ENCODE assay signal across 12 mouse cellular contexts in genomic region chr4:119483051-119483450, GRCm38 (mm10). TPM values are rescaled to one million over a fixed set of nuclear protein-coding genes. Genes with fewer than 3 reads are reported as not detected.
DNase-seq lines count a peak whose midpoint lies in the region; ATAC-seq and TF ChIP-seq lines count a peak whose summit lies in the region.
"Had no signal": no experiment of that assay in that cellular context is flagged by ENCODE, and none has a peak within 500 bp of the region (broad histone marks: within the 10 kb centered on the region; RNA-seq: fewer than 3 reads in every experiment).

No protein-coding gene starts in this region.

- no peaks in the 10 kb centered on the region for H3K36me3 ChIP-seq in midbrain, postnatal 0 days (ENCODE audit: insufficient read depth, low read length)
- H3K36me3 ChIP-seq in midbrain, embryonic 16.5 days (ENCODE audit: control insufficient read depth, insufficient read depth, low read length), result no peaks in the 10 kb centered on the region
- no peaks in the 10 kb centered on the region for H3K36me3 ChIP-seq in heart, embryonic 11.5 days (ENCODE audit: control insufficient read depth, insufficient read depth, low read length)
- no peaks in the 10 kb centered on the region for H3K36me3 ChIP-seq in forebrain, embryonic 11.5 days (ENCODE audit: control insufficient read depth, insufficient read depth, low read length)

- TF ChIP-seq CTCF in midbrain, postnatal 0 days (IDR thresholded peaks at IDR 0.05), result peak; percentile 26; the same call in 1 of the 2 replicates

- no peak overlapping the region for H3K4me3 ChIP-seq in midbrain, postnatal 0 days (ENCODE audit: low read depth, low read length)
- no peak overlapping the region for H3K4me3 ChIP-seq in midbrain, embryonic 16.5 days (ENCODE audit: low read depth, low read length)
- no peak overlapping the region for H3K4me3 ChIP-seq in heart, embryonic 11.5 days (ENCODE audit: low read depth, low read length)
- no peak overlapping the region for H3K4me3 ChIP-seq in forebrain, embryonic 11.5 days (ENCODE audit: low read depth, low read length)
- H3K4me3 ChIP-seq: myocyte had no signal

- no peaks in the 10 kb centered on the region for H3K27me3 ChIP-seq in midbrain, postnatal 0 days (ENCODE audit: insufficient read depth, low read length)
- no peaks in the 10 kb centered on the region for H3K27me3 ChIP-seq in midbrain, embryonic 16.5 days (ENCODE audit: control insufficient read depth, insufficient read depth, low read depth, low read length)
- H3K27me3 ChIP-seq in heart, embryonic 11.5 days (ENCODE audit: control insufficient read depth, insufficient read depth, low read length), result no peaks in the 10 kb centered on the region; the same call in 1 of the 2 replicates
- no peaks in the 10 kb centered on the region for H3K27me3 ChIP-seq in forebrain, embryonic 11.5 days (ENCODE audit: control insufficient read depth, insufficient read depth, low read length)

- H3K9me3 ChIP-seq in midbrain, postnatal 0 days (ENCODE audit: low read length), result no peaks in the 10 kb centered on the region
- H3K9me3 ChIP-seq in midbrain, embryonic 16.5 days (replicated peaks; ENCODE audit: control insufficient read depth, low read length, poor library complexity, severe bottlenecking), result no peaks in the 10 kb centered on the region
- H3K9me3 ChIP-seq in heart, embryonic 11.5 days (replicated peaks; ENCODE audit: control insufficient read depth, low read length), result no peaks in the 10 kb centered on the region
- no peaks in the 10 kb centered on the region for H3K9me3 ChIP-seq in forebrain, embryonic 11.5 days (ENCODE audit: control insufficient read depth, low read length)

- no peaks in the 10 kb centered on the region for H3K4me1 ChIP-seq in midbrain, postnatal 0 days (ENCODE audit: insufficient read depth, low read length)
- H3K4me1 ChIP-seq in midbrain, embryonic 16.5 days (ENCODE audit: control insufficient read depth, insufficient read depth, low read length), result no peaks in the 10 kb centered on the region
- no peaks in the 10 kb centered on the region for H3K4me1 ChIP-seq in heart, embryonic 11.5 days (ENCODE audit: control insufficient read depth, insufficient read depth, low read length)
- H3K4me1 ChIP-seq in forebrain, embryonic 11.5 days (replicated peaks; ENCODE audit: control insufficient read depth, insufficient read depth, low read length), result no peaks in the 10 kb centered on the region

- peak; percentile 32 for DNase-seq in embryo, embryonic 10 days (ENCODE audit: low spot score)
- no peak for DNase-seq in embryo, embryonic 10.5 days (ENCODE audit: low spot score)
- no peak for DNase-seq in midbrain, postnatal 0 days (ENCODE audit: low spot score)
- peak; percentile 36 for DNase-seq in thymus, postnatal 14 days
- no peak for DNase-seq in forebrain, embryonic 11.5 days (ENCODE audit: low spot score)
- DNase-seq in Muller cell, postnatal 12 days (ENCODE audit: inconsistent ontology term), result no peak
- DNase-seq: lung, postnatal 4 days; right cerebral cortex, adult 18-20 months had no signal

- no peak overlapping the region for H3K4me2 ChIP-seq in midbrain, postnatal 0 days (ENCODE audit: low read depth, low read length, poor library complexity, severe bottlenecking)
- no peak overlapping the region for H3K4me2 ChIP-seq in midbrain, embryonic 16.5 days (ENCODE audit: low read length)
- H3K4me2 ChIP-seq in heart, embryonic 11.5 days, result peak overlapping the region; percentile 3; the same call in 1 of the 2 replicates
- no peak overlapping the region for H3K4me2 ChIP-seq in forebrain, embryonic 11.5 days (ENCODE audit: low read depth, low read length, severe bottlenecking)

- WGBS in midbrain, postnatal 0 days, result 49% methylated on average over 9 of the region's 9 CpGs
- WGBS in midbrain, embryonic 16.5 days, result 47% methylated on average over 9 of the region's 9 CpGs
- WGBS in heart, embryonic 11.5 days (ENCODE audit: insufficient replicate concordance), result 50% methylated on average over 9 of the region's 9 CpGs
- 59% methylated on average over 9 of the region's 9 CpGs for WGBS in forebrain, embryonic 11.5 days

- H3K27ac ChIP-seq in midbrain, postnatal 0 days (ENCODE audit: low read depth, low read length), result no peak overlapping the region
- no peak overlapping the region for H3K27ac ChIP-seq in midbrain, embryonic 16.5 days (ENCODE audit: low read length)
- no peak overlapping the region for H3K27ac ChIP-seq in heart, embryonic 11.5 days (ENCODE audit: low read depth, low read length)
- H3K27ac ChIP-seq in forebrain, embryonic 11.5 days (ENCODE audit: low read depth, low read length), result no peak overlapping the region

- ATAC-seq in midbrain, postnatal 0 days (ENCODE audit: low FRiP score), result no peak
- ATAC-seq in midbrain, embryonic 16.5 days, result no peak
- ATAC-seq in heart, embryonic 11.5 days (replicated peaks; ENCODE audit: insufficient number of reproducible peaks, low FRiP score, low TSS enrichment), result no peak
- ATAC-seq in forebrain, embryonic 11.5 days (replicated peaks; ENCODE audit: low FRiP score), result no peak

- H3K9ac ChIP-seq in midbrain, postnatal 0 days (replicated peaks; ENCODE audit: low read length, poor library complexity, severe bottlenecking), result no peak overlapping the region
- H3K9ac ChIP-seq in midbrain, embryonic 16.5 days (ENCODE audit: low read depth, low read length), result no peak overlapping the region
- H3K9ac ChIP-seq in heart, embryonic 11.5 days (ENCODE audit: low read depth, low read length), result no peak overlapping the region
- no peak overlapping the region for H3K9ac ChIP-seq in forebrain, embryonic 11.5 days (ENCODE audit: low read length)

RNA-seq across cellular contexts. Expression of gene Rimkla, which starts 9.4 kb away (rescaled TPM):
- 37.1 and 45.3 TPM in 2 replicates for total RNA-seq in midbrain, postnatal 0 days (2014; rRNA removed)
- 25.3 and 25.8 TPM in 2 replicates for polyA plus RNA-seq in midbrain, postnatal 0 days (2015; fragmentation: Nextera tagmentation; extraction: Ambion mirVana)
- 27.2 and 29.0 TPM in 2 replicates for polyA plus RNA-seq in midbrain, embryonic 16.5 days (2015; fragmentation: Nextera tagmentation; extraction: Ambion mirVana)
- polyA plus RNA-seq in heart, embryonic 11.5 days (2014; fragmentation: Nextera tagmentation; extraction: Ambion mirVana), result 5.3 and 6.1 TPM in 2 replicates
- polyA plus RNA-seq in forebrain, embryonic 11.5 days (2014; fragmentation: Nextera tagmentation; extraction: Ambion mirVana), result 5.2 and 5.6 TPM in 2 replicates
- total RNA-seq: gastrocnemius, adult 8-10 months had no signal
- polyA plus RNA-seq: myocyte had no signal

RNA-seq across cellular contexts. Expression of gene Foxj3, which starts 53.8 kb away (rescaled TPM):
- total RNA-seq in midbrain, postnatal 0 days (2014; rRNA removed), result 39.1 and 46.0 TPM in 2 replicates
- polyA plus RNA-seq in midbrain, postnatal 0 days (2015; fragmentation: Nextera tagmentation; extraction: Ambion mirVana), result 21.3 and 26.4 TPM in 2 replicates
- polyA plus RNA-seq in midbrain, embryonic 16.5 days (2015; fragmentation: Nextera tagmentation; extraction: Ambion mirVana), result 36.7 and 42.8 TPM in 2 replicates
- polyA plus RNA-seq in heart, embryonic 11.5 days (2014; fragmentation: Nextera tagmentation; extraction: Ambion mirVana), result 19.3 and 25.6 TPM in 2 replicates
- 27.9 and 30.9 TPM in 2 replicates for polyA plus RNA-seq in forebrain, embryonic 11.5 days (2014; fragmentation: Nextera tagmentation; extraction: Ambion mirVana)

RNA-seq across cellular contexts. Expression of gene Frg2f1, which starts 56.3 kb away (rescaled TPM):
- total RNA-seq in midbrain, postnatal 0 days (2014; rRNA removed), result 19.0 and 27.4 TPM in 2 replicates
- 15.9 and 16.1 TPM in 2 replicates for polyA plus RNA-seq in midbrain, postnatal 0 days (2015; fragmentation: Nextera tagmentation; extraction: Ambion mirVana)
- polyA plus RNA-seq in midbrain, embryonic 16.5 days (2015; fragmentation: Nextera tagmentation; extraction: Ambion mirVana), result 8.9 and 11.2 TPM in 2 replicates
- 3.0 and 4.2 TPM in 2 replicates for polyA plus RNA-seq in heart, embryonic 11.5 days (2014; fragmentation: Nextera tagmentation; extraction: Ambion mirVana)
- polyA plus RNA-seq in forebrain, embryonic 11.5 days (2014; fragmentation: Nextera tagmentation; extraction: Ambion mirVana), result 3.4 TPM in 2 replicates

Comparison
In these comparisons a context has a peak if more than half of its experiments do, and no peak if none do; other contexts are left out.
1. DNase-seq: peak in embryo, embryonic 10 days (single experiment) and thymus, postnatal 14 days (single experiment); none in embryo, embryonic 10.5 days (single experiment), midbrain, postnatal 0 days (single experiment), forebrain, embryonic 11.5 days (single experiment) and Muller cell, postnatal 12 days (single experiment).